Mouse (Mus musculus): ENCODE results near the gene Caskin1. TPM values are rescaled to one million over a fixed set of nuclear protein-coding genes. Genes with fewer than 3 reads are reported as not detected.

The Caskin1 gene
- polyA plus RNA-seq, 2 experiments = 0.08 to 0.09 TPM

DNA sequence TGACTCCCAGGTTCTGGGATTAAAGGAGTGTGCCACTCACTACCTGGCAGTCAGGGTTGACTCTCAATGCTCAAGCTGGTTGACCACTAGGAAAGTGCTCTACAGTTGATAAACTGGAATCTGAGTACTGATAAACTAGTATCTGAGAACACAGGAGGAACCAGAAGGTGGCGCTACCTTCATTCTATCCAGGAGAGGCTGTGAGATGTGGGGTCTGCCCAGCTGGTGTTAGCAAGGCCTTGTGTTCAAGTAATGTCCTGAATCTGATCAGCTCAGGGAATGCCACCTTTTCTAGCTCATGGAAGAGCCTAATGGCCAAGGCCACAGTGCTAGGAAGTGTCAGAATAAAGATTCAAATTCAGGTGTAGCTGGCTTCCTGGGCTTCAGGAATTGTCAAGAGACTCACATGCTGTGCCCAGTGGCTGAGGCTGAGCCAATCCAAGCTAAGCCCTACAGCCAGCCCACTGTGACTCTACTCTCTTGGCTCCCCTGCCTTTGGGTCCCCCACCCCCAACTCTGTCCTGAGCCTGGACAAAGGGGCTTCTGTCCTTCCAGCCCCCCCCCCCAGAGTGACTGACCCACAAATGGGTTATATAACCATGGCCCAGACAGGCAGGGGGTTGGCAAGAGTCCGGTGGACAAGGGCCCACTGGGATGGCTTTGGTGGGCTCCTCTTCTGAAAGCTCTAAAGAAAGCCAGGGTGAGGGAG is 6.4 kb downstream of the Caskin1 start:
- TF ChIP-seq CTCF (IDR thresholded peaks at IDR 0.05; ENCODE audit: low read depth) (peak; percentile 79), EP300 (IDR thresholded peaks at IDR 0.05; ENCODE audit: low read depth) (no peak)
- DNase-seq (ENCODE audit: low read depth in 3 of 3, low spot score in 3 of 3) = peak in 2 of 3 experiments; percentile 30 to 41
- no peak overlapping the region for H3K27ac ChIP-seq
- H3K9ac ChIP-seq (replicated peaks) = no peak overlapping the region
- no peak overlapping the region for H3K4me2 ChIP-seq (ENCODE audit: low read depth)
- no peaks in the 10 kb centered on the region for H3K4me1 ChIP-seq (replicated peaks; ENCODE audit: control insufficient read depth in 2 of 2, insufficient read depth in 2 of 2, low read length in 1 of 2)
- peaks cover 11% of the 10 kb centered on the region for H3K27me3 ChIP-seq (ENCODE audit: control insufficient read depth, insufficient read depth, low read length)
- ATAC-seq (ENCODE audit: insufficient read depth) = no peak
- no peaks in the 10 kb centered on the region for H3K36me3 ChIP-seq (replicated peaks; ENCODE audit: control insufficient read depth, insufficient read depth, low read depth)
- no peaks in the 10 kb centered on the region for H3K9me3 ChIP-seq (ENCODE audit: control insufficient read depth, low read length)
- H3K4me3 ChIP-seq (ENCODE audit: insufficient read depth in 1 of 2, low read depth in 2 of 2, low read length in 2 of 2) = no peak overlapping the region
- 44% methylated on average over 2 of the region's 2 CpGs for whole genome bisulfite sequencing (ENCODE audit: insufficient replicate concordance)

DNA sequence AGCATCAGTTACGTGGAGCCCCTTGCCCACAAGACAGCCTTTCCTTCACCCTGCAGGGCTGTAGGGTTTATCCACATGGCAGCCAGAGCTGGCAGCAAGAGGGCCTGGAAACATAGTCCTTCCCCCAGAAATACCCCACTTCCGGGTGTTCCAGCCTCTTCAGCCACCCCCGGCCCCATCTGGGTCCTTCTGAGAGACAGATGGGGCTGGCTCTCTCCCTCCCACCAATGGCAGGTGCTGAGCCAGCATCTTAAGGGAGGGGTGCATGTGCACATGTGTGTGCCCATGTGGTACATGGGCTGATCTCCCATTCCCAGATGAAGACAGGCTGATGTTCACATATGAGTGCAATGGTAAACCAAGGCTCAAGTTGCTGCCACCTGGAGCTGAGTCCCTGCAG is 7.0 kb downstream of the Caskin1 start:
- WGBS (ENCODE audit: insufficient replicate concordance) = 75% methylated on average over 3 of the region's 3 CpGs
- peaks cover 5% of the 10 kb centered on the region; the same call in 1 of the 2 replicates for H3K27me3 ChIP-seq (ENCODE audit: control insufficient read depth, insufficient read depth, low read length)
- ATAC-seq (ENCODE audit: insufficient read depth) (no peak), DNase-seq (ENCODE audit: low read depth in 3 of 3, low spot score in 3 of 3) (no peak)
- no peak overlapping the region for H3K9ac ChIP-seq (replicated peaks)
- H3K27ac ChIP-seq = no peak overlapping the region
- no peaks in the 10 kb centered on the region for H3K36me3 ChIP-seq (replicated peaks; ENCODE audit: control insufficient read depth, insufficient read depth, low read depth)
- H3K4me1 ChIP-seq (replicated peaks; ENCODE audit: control insufficient read depth in 2 of 2, insufficient read depth in 2 of 2, low read length in 1 of 2) = no peaks in the 10 kb centered on the region
- H3K4me3 ChIP-seq (ENCODE audit: insufficient read depth in 1 of 2, low read depth in 2 of 2, low read length in 2 of 2) = no peak overlapping the region
- H3K4me2 ChIP-seq (ENCODE audit: low read depth) = no peak overlapping the region
- no peaks in the 10 kb centered on the region for H3K9me3 ChIP-seq (ENCODE audit: control insufficient read depth, low read length)
- TF ChIP-seq EP300 (IDR thresholded peaks at IDR 0.05; ENCODE audit: low read depth) = no peak
- TF ChIP-seq CTCF (IDR thresholded peaks at IDR 0.05; ENCODE audit: low read depth) = no peak

DNA sequence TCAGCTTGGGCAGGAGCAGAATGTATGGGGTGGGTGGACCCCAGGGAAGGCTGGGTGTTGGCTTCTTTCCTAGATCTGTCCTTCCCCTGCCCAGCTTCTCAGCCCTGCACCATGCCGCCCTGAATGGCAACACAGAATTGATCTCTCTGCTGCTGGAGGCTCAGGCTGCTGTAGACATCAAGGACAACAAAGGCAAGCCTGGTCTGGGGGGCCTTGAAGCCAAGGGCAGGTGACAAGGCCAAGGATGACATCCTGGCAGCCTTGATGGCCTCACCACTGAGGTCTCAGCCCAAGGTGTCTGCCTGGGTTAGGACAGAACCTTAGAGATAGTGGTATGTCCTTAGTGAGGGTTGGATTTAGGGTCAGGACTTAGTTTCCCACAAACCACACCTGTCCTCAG is 7.6 kb downstream of the Caskin1 start:
- no peak overlapping the region for H3K9ac ChIP-seq (replicated peaks)
- no peaks in the 10 kb centered on the region for H3K9me3 ChIP-seq (ENCODE audit: control insufficient read depth, low read length)
- no peaks in the 10 kb centered on the region for H3K27me3 ChIP-seq (ENCODE audit: control insufficient read depth, insufficient read depth, low read length)
- no peak overlapping the region for H3K4me2 ChIP-seq (ENCODE audit: low read depth)
- H3K4me1 ChIP-seq (replicated peaks; ENCODE audit: control insufficient read depth in 2 of 2, insufficient read depth in 2 of 2, low read length in 1 of 2) = no peaks in the 10 kb centered on the region
- H3K36me3 ChIP-seq (replicated peaks; ENCODE audit: control insufficient read depth, insufficient read depth, low read depth) = no peaks in the 10 kb centered on the region
- 24% methylated on average over 1 of the region's 1 CpGs for WGBS (ENCODE audit: insufficient replicate concordance)
- TF ChIP-seq EP300 (IDR thresholded peaks at IDR 0.05; ENCODE audit: low read depth) (no peak), CTCF (IDR thresholded peaks at IDR 0.05; ENCODE audit: low read depth) (no peak)
- H3K27ac ChIP-seq = no peak overlapping the region
- ATAC-seq (ENCODE audit: insufficient read depth) = no peak
- no peak overlapping the region for H3K4me3 ChIP-seq (ENCODE audit: insufficient read depth in 1 of 2, low read depth in 2 of 2, low read length in 2 of 2)
- DNase-seq (ENCODE audit: low read depth in 3 of 3, low spot score in 3 of 3) = no peak

DNA sequence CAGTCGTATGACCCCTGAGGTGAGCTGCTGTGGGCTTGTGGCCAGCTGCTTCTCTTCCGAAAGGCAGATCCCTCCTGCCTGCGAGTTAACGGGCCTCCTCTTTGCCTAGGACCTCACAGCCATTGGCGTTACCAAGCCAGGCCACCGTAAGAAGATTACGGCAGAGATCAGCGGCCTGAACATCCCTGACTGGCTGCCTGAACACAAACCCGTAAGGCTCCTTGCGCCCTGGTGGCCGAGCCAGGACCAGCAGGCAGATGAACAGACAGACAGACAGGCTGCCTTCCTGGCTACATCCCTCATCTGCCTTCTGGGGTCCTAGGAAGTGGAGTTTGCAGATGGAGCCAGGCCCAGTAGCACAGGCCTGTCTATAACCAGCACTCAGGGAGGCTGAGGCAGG is 13.8 kb downstream of the Caskin1 start:
- Histone ChIP-seq H3K4me1 (replicated peaks; ENCODE audit: control insufficient read depth in 2 of 2, insufficient read depth in 2 of 2, low read length in 1 of 2) (no peaks in the 10 kb centered on the region), H3K27ac (no peak overlapping the region), H3K9me3 (ENCODE audit: control insufficient read depth, low read length) (no peaks in the 10 kb centered on the region), H3K27me3 (ENCODE audit: control insufficient read depth, insufficient read depth, low read length) (no peaks in the 10 kb centered on the region), H3K4me2 (ENCODE audit: low read depth) (no peak overlapping the region), H3K4me3 (ENCODE audit: insufficient read depth in 1 of 2, low read depth in 2 of 2, low read length in 2 of 2) (no peak overlapping the region), H3K9ac (replicated peaks) (no peak overlapping the region), H3K36me3 (replicated peaks; ENCODE audit: control insufficient read depth, insufficient read depth, low read depth) (no peaks in the 10 kb centered on the region)
- no peak for DNase-seq (ENCODE audit: low read depth in 3 of 3, low spot score in 3 of 3)
- no peak for ATAC-seq (ENCODE audit: insufficient read depth)
- 36% methylated on average over 11 of the region's 11 CpGs for WGBS (ENCODE audit: insufficient replicate concordance)
- TF ChIP-seq EP300 (IDR thresholded peaks at IDR 0.05; ENCODE audit: low read depth) (no peak), CTCF (IDR thresholded peaks at IDR 0.05; ENCODE audit: low read depth) (peak; percentile 67)

DNA sequence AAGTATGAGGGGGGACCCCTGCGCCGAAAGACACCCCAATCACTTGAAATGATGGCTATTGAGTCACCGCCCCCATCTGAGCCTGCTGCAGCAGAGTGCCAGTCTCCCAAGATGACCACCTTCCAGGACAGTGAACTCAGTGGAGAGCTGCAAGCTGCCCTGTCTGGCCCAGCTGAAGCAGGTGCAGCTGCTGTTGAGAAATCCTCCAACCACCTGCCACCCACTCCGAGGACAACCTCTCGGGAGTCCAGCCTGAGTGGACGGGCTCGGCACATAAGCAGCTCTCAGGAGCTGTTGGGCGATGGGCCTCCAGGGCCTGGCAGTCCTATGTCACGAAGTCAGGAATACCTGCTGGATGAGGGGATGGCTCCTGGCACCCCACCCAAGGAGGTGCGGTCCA is 15.7 kb downstream of the Caskin1 start:
- Histone ChIP-seq H3K9ac (replicated peaks) (no peak overlapping the region), H3K4me3 (ENCODE audit: insufficient read depth in 1 of 2, low read depth in 2 of 2, low read length in 2 of 2) (no peak overlapping the region), H3K27me3 (ENCODE audit: control insufficient read depth, insufficient read depth, low read length) (no peaks in the 10 kb centered on the region), H3K27ac (no peak overlapping the region), H3K36me3 (replicated peaks; ENCODE audit: control insufficient read depth, insufficient read depth, low read depth) (peaks cover under 1% of the 10 kb centered on the region; the same call in 1 of the 2 replicates), H3K4me1 (replicated peaks; ENCODE audit: control insufficient read depth in 2 of 2, insufficient read depth in 2 of 2, low read length in 1 of 2) (no peaks in the 10 kb centered on the region), H3K4me2 (ENCODE audit: low read depth) (no peak overlapping the region), H3K9me3 (ENCODE audit: control insufficient read depth, low read length) (no peaks in the 10 kb centered on the region)
- no peak for ATAC-seq (ENCODE audit: insufficient read depth)
- TF ChIP-seq CTCF (IDR thresholded peaks at IDR 0.05; ENCODE audit: low read depth) (no peak), EP300 (IDR thresholded peaks at IDR 0.05; ENCODE audit: low read depth) (no peak)
- WGBS (ENCODE audit: insufficient replicate concordance) = 81% methylated on average over 10 of the region's 10 CpGs
- no peak for DNase-seq (ENCODE audit: low read depth in 3 of 3, low spot score in 3 of 3)

Measured in liver, embryonic 14.5 days (tissue).